Mouse (Mus musculus) thymus, postnatal 4 days (tissue): Measurements from ENCODE around the gene Ddx41.
A peak's percentile ranks its signal among the peaks of the same experiment; 100 is the strongest.

Source experiments
- DNase-seq: peaks from one replicate; pipeline ENCODE4 v3.0.0; 2021

Gene Ddx41

DNA sequence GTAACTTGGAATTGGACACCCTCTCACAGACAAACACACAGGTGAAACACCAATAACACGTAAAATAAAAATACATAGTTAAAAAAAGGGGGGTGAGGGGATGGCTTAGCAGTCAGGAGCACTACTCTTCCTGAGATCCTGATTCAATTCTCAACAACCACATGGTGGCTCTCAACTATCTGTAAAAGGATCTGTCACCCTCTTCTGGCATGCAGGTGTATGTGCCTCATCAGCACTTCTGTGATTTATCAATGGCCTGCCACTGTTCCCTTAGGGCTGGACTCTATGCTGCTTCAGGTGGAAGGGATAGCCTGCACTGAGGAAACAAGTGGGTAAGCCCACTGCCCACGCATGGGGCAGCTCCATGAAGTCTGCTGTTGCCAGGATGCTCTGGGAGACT is 4.5 kb upstream of the Ddx41 start:
- peak; percentile 47 for DNase-seq

DNA sequence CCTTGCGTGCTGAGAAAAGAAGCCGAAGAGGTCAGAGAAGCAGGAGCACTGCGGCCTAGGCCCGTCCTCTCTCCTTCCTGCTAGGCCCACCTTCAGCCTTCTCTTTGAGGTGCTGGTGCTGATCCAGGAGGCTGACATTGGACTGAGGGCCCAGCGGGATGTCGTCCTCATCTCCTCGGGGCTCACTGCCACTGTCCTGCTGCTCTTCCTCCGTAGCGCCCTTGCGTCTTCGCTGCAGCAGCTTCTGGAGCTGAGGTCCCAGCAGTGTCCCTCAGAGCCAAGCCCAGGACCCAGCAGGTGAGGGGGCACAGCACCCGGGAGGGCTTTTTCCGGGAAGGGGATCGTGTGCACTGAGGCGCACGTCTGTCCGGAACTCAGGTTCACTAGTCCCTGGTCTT is 663 bp downstream of the Ddx41 start:
- DNase-seq = no peak

DNA sequence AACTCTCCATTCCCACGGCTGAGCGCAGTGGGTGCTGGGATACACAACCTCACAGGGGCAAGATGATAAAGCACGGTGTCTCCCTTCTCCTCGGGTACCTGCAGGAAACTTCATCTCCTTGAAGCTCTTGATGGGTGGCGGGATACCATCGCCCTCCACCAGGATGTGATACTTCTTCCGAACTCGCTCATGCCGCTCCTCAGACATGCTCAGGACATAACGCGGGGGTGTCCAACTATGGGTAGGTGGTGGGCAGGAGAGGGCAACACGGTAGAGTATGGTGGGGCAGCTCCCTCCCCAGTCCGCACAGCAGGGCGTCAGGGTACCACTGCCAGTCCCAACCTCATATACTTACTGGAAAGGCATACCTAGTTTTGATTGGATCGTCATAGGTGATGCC is 1.3 kb downstream of the Ddx41 start:
- no peak for DNase-seq

DNA sequence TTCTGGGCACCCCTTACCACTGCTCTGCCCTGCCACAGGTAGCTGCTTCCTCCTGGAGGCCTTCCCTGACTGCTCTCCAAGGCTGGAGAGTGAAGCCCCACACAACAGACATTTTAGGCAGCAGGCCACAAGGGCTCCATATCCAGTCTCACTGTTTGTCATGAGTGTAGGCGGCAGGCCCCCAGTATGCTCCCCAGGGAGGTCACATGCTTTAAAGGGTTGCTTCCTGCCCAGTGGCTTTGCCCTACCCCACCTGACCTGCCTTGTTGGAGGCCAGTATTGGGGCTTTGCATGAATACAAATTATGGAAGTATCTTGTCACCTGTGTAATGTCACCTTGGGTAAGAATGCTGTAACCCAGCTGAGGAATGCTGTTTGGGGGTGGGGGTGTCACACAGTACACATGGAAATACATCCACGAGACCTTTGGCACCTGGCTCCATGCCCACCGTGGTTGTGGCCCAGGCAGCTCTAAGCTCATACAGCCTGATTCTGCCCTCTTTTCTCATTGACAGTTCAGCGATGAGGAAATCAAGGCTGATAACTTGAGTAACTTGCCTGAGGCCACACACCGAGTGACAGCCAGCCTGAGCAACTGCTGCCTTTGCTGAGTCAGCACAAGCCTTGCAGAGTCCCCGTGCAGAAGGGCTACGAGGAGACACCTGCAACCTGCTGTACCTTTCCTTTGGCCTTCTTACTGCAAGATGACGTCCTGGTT is 7.1 kb downstream of the Ddx41 start, which contains the start of gene Dok3:
Gene Dok3 (minus strand): TSS at position 99 of the 718 bp plus-strand sequence.
- DNase-seq = no peak

DNA sequence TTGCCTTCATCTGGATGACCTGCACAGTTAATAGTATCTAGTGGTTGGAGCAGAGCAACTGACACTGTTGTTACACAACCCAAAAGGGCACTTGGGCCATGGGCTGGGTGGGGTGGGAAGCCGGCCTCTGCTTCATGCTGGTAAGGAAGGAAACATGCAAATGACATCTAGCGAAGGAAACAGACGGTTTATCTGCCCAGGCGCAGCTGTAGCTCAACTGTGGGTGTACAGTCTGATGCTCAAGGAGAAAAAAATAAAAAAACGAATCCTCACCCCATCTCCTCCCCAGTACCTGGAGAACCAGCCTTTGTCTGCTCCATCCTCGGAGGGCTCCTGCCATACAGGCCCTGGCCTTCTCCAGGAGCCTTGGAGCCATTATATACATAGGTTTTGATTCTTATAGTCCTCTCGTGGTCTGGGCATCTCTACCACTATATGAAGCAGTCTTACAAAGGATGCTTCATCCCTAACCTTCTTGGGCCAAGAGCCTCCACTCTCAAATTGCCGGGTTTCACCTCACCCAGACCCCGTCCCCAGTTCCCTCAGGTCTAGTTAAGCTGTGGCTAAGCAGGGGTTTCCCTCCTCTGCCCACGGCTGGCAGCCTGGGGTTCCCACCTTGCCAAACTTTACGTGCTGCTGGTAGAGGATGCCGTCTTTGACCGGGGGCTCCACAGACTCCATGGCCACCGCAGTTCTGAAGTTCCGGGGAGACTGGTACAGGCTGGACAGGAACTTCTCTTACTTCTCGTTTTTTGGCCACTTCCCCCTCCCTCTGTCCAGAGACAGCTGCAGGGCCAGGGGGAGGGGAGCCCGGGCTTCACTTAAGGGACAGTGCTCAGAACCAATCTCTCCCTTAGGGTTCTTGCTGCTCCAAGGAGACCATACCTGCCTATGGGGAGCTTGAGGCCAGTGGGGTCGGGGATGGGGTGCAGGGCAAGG is 8.4 kb downstream of the Ddx41 start:
- no peak for DNase-seq

DNA sequence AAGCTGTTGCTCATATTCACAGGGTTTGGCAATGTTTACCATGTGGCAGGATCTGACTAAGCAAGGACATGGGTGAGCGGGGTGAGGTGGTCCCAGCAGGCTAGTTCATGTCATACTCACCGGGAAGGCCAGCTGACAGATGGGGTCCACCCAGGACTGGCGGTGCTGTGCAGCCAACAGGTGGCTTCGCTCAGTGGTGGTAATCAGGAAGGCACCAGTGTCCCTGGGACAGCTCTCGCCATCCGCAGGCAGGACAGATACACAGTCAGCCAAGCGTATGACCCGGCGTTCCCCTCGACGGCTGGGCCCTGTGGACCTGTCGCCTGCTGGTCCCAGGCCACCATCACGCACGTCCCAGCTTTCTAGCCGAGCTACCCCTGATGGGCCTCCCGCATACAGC is 9.2 kb downstream of the Ddx41 start:
- no peak for DNase-seq

DNA sequence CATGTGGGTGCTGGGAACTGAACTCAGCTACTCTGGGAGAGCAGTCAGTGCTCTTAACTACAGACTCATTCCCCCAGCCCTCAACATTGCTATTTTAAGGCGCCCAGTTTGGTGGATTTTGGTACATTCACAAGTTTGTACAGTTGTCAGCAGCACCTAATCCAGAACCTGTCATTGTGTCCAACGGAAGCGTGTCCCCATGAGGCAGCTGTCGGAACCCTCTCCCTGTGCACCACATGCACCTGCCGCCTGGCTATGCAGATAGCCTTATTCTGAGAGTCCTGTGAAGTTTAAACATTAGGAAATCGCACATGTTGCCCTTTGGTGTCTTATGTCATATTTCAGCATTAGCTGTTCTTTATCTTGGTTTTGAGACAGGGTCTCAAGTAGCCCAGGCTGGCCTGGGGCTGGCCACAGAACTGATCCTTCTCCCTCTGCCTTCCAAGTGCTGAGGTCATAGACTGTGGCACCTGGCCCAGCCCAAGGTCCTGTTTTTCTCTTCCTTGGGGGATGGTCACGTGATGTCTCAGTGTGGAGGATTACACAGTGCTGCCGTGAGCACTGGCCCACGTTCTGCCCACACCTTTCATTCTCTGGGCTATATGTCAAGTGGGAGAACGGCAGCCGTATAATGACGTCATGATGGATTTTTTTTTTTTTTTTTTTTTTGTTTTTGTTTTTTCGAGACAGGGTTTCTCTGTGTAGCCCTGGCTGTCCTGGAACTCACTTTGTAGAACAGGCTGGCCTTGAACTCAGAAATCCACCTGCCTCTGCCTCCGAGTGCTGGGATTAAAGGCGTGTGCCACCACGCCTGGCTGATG is 10.5 kb downstream of the Ddx41 start:
- DNase-seq = no peak

DNA sequence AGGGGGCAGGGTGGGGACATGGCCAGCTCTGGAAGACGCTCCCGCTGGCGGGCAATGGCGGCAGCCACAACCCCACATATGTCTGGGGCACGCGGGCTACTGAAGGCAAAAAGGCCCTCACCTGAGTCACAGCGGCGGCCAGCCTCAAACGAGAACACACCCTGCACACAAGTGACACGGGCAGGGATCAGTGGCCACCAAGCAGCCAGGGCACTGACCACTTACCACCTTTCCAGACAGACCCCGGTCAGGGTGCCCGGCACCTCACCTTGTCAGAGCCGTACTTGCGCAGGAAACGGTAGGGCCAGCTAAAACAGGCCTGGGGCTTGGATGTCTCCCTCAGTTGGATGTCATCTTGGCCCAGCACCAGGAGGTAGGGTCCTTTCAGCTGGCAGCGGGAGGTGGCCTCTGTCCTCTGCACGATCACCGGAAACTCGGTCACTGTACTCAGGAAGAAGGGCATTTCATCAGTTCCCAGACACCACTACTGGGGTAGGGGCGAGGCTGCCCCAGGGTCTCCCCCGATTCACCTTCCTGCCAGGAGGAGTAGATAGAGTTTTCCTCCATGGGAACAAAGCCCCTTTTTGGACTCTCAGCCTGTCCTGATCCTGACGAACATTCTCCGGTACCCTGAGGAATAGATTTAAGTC is 12.4 kb downstream of the Ddx41 start:
- no peak for DNase-seq

DNA sequence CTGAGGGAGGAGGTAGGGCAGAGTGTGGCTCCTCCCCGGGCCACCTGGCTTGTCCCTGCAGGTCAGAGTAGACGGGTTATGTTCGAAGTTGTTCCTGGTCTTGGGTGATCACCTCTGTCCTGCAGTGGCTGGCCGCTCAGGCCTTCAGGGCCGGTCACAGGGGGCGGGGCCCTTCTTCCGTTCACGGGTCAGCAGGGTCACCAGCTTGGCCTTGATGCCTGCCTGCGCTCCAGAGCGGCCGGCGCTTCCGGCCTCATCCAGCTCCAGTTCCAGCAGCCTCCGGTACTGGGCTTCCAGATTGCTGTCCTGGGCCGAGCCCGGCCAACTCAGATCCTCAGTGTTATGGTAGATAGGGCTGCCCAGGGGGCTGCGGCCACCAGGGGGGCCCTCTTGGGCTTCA is 13.2 kb downstream of the Ddx41 start:
- no peak for DNase-seq

DNA sequence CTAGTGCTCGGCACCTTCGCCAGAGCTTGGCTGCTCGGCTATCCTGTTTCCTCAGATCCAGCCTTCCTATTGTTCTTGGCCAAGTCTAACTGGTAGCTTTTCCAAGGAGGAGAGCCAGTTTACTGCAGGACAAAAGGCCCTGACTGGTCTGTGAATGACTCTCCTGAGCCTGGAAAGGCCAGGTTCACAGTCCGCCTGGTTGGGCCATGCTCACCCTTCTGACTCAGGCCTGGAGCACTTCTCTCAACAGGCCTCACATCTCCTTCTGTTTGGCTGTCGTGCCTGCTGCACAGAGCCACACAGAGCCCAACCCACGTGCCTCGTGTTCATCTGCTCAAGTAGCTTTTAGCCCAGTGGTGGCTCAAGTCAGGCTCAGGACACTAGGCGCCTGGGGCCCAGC is 13.7 kb downstream of the Ddx41 start:
- DNase-seq = no peak

DNA sequence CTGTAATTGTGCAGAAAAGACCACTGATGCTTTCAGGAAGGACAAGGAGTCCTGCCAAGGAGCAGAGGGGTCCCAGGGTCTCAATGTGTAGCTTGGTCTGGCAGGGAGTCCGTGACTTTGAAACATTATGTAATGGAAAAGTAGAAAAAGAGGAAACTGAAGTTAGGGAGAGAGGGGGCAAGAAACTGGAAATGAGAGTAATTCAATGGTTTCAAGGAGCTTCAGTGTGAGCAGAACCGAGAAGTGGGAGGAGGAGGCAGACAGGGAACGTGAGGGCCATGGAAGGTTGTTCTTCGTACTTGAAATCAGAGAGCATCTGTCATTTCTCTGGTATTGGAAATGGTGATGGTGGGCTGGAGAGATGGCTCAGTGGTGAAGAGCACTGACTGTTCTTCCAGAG is 16.9 kb downstream of the Ddx41 start:
- no peak for DNase-seq

DNA sequence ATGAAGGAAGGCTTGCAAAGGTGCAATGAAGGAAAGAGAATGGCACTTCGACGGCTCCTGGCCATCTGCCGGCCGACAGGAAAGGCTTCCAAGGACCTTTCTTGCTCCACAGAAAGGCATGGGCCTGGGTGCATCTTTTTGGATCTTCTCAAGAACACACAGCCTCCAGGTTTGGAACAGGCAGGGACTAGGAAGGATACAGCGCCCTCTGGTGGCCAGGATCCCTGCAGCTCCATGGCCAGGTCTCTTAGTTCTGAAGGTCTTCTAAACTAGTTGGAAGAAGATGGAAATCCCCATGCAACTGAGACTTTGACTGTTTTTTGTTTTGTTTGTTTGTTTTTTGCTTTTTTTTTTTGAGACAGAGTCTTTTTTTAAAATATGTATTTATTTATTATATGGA is 19.5 kb downstream of the Ddx41 start:
- peak; percentile 95 for DNase-seq

DNA sequence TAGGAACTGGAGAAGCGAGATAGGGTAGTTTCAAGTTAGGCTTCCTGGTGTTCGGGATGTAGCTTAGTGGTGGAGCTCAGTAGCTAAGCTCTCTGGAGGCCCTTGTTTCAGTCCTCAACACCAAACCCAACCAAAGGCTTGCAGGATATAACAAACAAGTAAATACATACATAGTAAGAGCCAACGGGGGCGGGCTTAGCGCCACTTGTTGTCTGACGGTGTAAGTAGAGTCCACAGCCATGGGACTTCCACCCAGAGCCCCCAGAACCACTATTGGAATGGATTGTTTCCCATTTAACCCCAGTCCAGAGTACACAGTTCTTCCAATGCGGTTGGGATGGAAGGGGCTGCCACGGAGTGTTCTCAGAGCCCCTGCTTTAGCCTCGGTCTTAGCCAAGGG is 22.6 kb downstream of the Ddx41 start:
- DNase-seq = no peak

DNA sequence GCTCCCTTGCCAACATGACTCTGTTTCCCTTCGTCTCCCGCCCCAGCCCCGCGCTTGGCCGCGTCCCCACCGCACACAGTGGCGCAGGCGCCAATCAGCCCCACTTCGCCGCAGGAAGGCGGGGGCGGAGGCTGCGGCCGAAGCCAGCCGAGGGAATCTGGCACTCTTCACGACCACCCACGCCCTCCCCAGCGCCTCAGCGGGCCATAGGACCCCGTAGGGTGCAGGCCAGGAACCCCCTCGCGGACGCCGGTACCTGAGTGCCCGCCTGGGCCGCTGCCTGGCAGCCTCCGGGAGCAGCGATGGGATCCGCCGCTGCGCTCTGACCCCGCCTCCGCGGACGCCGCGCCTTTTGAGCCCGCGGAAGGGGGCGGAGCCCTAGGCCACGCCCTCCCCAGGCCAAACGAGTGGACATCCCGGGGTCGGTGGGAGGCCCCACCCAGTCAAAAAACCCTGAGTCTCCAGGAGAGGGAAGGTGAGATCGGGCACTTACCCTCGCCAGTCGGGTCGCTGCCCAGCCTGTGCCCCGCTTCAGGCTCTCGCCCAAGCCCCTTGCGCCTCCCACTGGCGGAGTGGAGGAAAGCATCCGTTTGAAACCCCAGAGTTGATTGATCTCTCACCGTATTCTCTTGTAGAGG is 23.2 kb downstream of the Ddx41 start, which contains the start of gene Pdlim7:
Gene Pdlim7 (minus strand): TSS at position 566 of the 638 bp plus-strand sequence.
- peak; percentile 95 for DNase-seq

DNA sequence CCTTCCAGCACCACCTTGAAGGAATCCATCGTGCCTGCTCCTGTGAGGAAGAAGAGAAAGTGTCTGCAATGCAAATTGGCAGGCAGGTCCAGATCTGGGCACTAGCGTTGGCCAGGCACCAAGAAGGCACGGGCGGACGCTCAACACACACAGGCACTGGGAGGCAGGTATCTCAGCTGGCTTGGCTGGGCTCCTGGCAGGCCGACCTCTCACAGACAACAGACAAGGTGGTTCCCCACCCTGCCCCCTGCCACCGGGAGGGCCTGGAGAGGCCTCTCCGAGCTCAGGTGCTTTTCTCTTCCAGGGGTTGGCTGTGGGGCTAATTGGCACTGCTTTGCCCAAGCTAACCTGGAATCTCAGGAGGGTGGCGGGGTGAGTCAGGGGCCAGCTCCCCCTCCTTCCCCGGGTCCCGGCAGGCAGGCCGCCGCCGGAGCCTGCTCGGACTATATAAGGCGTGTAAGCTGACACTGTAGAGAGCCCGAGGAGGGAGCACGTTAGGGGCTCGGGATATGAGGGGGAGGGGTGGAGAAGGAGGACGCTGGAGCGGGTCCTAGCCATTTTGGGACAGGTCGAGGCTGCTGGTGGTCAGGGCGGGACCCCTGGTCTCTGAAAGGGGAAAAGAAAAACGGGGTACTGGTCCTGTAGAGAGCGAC is 24.0 kb downstream of the Ddx41 start:
- peak; percentile 46 for DNase-seq

DNA sequence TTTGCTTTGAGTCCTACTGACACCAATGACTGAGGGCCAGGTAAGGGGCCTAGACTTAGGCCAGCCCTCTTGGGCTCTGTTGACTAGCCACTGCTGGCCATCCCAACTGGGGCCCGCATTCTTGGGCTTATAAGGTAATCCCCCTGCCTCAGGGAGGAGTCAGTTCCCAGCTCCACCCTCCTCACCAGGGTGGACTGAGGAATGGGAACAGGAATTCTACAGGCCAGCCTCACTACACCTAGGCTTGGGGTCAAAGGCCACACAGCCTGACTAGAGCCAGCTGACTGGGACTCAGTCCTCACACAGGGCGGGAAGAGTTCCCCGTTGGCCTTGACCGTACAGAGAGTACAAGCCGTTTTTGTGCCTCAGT is 25.0 kb downstream of the Ddx41 start:
- DNase-seq = no peak

DNA sequence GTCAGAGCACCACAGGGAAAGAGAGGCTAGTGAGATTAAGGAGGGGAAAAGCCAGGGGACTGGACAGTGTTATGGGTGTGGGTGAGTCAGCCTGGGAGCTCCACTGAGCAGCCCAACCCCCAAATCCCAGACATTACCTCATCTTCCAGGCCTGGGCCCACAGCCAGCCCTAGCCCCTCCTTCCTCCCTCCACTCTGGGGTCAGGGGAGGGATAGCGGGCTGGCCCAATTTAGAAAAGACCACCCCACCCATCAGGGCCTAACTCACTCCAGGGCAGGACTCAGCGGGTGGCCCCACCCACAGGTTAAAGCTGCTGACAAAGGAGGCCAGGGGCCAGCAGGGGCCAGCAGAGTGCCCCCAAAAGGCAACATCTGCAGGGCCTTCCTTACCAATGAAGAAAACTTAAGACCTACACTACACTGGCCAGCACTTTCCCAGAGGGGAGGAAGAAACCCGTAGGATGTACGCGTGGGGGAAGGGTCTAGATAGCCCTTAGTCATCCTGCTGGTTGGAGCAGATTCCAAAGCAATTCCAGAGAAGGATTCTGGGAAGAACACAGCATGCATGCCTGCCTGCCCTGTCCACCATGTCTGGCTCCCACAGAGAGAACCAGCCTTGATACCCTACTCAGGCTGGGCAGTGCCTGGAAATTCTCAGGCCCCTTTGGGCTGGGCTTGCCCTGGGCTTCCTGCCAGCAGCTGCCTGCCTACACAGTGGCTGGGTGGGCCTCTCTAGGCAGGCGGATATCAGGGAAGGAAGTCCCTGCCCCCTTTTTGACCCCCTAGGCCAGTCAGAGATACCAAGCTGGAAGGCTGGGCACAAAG is 25.6 kb downstream of the Ddx41 start:
- peak; percentile 35 for DNase-seq

DNA sequence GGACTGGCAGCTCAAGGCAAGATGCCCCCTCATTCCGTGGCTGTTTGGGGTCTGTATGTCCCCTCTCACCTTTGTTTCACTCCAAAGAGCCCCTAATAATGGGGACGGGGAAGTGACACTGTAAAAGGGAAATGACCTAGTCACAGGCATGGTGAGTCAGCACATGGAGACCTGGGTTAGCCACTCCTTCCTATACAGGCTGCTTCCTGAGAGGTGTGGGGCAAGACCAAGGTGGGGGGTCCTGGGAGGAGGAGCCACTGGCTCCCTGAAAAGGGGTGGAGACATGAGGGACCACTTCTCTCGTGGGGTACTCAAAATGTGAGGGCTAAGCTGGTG is 26.2 kb downstream of the Ddx41 start:
- DNase-seq = no peak

DNA sequence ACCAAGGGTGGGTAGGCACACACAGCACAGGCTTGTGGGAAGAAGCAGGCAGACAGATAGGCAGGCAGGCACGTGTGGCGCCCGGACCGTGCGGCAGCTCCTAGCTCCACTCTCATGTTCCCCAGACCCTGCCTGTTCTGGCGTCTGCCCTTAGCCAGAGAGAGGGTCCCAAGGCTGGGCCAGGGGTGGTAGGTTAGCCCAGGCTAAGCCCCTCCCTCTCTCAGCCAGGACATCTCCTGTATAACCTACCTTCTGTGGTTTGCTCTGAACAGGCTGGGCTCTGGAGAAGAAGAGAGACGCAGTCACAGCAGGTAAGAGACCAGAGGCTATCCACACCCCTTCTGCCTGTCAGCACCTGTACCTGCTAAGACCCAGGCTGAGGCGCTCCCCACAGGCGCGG is 27.9 kb downstream of the Ddx41 start:
- no peak for DNase-seq

DNA sequence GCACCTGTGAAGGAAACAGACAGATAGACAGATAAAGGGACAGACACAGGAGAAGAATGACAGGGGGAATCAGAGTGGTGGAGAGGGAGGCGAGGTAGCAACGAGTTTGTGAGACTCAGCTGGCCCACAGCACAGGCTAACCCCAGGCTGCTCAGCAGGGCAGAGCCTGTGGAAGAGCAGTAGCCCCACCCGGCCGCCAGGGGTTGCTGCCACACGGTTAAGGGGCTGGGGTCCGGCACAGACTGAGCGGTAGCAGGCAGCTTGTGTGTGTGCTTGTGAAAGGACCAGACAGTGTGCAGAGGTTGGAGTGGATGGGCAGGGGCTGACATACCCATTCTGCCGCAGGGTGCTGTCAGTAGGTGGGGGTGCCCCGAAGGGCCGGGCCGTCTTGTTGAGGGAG is 28.6 kb downstream of the Ddx41 start:
- DNase-seq = peak; percentile 59

DNA sequence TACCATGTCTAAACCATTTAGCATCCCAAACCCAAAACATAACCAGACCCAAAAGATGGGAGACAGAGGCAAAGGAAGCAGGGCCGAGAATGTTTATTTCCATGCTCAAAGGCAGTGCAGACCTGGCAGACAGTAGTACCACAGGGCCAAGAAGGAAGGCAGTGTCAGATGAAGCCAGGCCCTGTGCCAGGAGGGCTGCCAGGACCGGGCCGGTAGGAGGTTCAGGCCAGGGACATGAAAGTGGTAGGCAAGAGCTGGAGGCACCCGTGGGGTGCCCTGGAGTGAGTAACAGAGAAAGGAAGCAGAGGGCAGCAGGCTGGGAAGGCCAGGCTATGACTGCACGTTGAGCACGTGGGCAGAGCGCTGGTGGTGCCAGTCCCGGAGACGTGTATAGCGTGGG is 29.8 kb downstream of the Ddx41 start:
- no peak for DNase-seq
